Mouse (Mus musculus) central nervous system, embryonic 18 days (tissue): Measurements from ENCODE around the gene Osbpl2. TPM values are rescaled to one million over a fixed set of nuclear protein-coding genes. Genes with fewer than 3 reads are reported as not detected.

ENCODE experiments used
- polyA plus RNA-seq: library from polyadenylated mRNA; depleted of rRNA; stranded (reverse); fragments of >200 nt; gene quantifications from 2 replicates; pipeline ENCODE4 v1.2.3, GENCODE M21; 2012; rRNA removed

Gene Osbpl2
- polyA plus RNA-seq, result 48.9 and 49.4 TPM in 2 replicates

DNA sequence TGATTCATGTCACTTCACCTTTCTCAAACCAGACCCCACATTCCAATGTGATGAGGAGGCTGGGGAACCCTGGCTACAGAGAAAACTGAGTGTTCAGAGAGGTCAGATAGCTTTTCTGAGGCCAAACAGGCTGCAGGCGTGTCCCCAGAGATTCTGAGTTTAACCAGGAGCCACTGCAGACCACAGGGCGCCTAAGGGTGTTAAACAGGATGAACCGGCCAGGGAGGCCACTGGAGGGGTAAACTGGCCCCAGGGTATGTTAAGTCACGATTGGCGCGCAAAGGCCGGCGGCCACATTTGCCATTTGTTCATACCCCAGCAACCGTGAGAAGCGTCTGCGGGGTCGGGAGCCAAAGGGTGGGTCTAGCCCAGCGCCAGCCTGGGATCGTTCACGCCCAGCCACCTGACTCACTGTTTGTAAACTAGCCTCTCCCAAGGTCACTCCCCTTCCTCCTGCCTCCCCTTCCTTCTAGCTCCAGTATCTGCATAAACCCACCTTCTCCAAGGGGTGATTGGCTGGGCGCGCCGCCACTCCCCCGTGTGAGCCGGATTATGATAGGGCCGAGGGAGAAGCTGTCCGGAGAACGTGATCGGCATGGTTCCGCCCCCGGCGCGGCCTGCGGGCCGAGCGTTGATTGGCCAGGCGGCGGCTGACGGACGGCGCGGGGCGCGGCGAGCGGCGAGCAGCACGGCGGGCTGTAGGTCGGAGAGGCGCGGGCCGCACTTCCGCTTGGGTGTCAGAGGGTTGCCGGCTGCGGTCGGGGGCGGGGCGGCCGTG, at the start of gene Osbpl2:
Osbpl2 (plus strand) TSS at position 646 of the 778 bp plus-strand sequence.

GRCm38 (mm10) chr2:180070481-180071453, 48.3 kb upstream of the Osbpl2 start, which contains the start of gene Mtg2:
Gene Mtg2, plus strand, starts transcription at chr2:180070588.

DNA sequence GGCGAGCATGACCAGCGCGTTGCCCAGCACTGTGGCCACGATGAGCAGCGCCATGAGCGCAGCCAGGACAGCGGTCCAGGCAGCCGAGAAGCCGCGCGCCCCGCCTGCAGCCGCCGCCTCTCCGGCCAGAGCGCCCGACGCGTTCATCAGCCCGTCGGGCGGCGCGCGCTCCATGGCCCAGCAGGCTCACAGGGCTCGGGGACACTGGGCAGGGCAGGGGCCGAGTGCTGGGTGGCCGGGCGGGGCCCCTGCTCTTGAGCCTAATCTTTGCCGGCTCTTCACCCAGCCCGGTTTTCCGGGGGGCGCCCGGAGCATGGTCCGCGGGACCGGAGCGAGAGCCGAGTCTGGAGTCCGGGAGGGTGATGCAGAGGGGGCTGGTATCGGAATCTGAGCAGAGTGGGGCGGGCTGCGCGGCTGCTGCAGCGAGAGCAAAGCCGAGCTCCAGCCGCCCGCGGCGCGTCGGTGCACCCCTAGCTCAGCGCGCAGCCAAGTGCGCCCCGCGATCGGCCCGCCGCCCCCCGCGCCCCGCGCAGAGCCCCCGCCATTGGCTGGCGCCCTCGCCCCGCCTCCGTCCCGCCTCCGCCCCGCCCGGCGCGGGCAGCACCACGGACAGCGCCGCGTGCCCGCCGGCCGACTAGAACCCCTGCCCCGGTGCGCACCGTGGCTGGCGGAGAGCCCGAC, 15.0 kb upstream of the Osbpl2 start, which contains the start of gene Hrh3:
Hrh3 (minus strand) TSS at position 511 of the 681 bp plus-strand sequence.

GRCm38 (mm10) chr2:180170806-180171521, 51.9 kb downstream of the Osbpl2 start, which contains the start of gene Adrm1:
Gene Adrm1, plus strand, starts transcription at chr2:180171485.

Other genes with a start within 250 kb of the Osbpl2 start
- 15.2 and 16.7 TPM in 2 replicates for gene Taf4, start 142.7 kb upstream of the Osbpl2 start, polyA plus RNA-seq
- gene Lsm14b, start 94.3 kb upstream of the Osbpl2 start, polyA plus RNA-seq, result 148 and 176 TPM in 2 replicates
- 342 and 356 TPM in 2 replicates for gene Psma7, start 76.9 kb upstream of the Osbpl2 start, polyA plus RNA-seq
- gene Ss18l1, start 76.8 kb upstream of the Osbpl2 start, polyA plus RNA-seq, result 51.1 and 57.3 TPM in 2 replicates
- gene Mtg2, start 48.7 kb upstream of the Osbpl2 start, polyA plus RNA-seq, result 38.6 and 40.5 TPM in 2 replicates
- 7.8 and 9.2 TPM in 2 replicates for gene Hrh3, start 14.8 kb upstream of the Osbpl2 start, polyA plus RNA-seq
- 85.9 and 102 TPM in 2 replicates for gene Adrm1, start 52.2 kb downstream of the Osbpl2 start, polyA plus RNA-seq
- 6.8 and 7.1 TPM in 2 replicates for gene Lama5, start 106.6 kb downstream of the Osbpl2 start, polyA plus RNA-seq
- gene Rps21, start 138.1 kb downstream of the Osbpl2 start, polyA plus RNA-seq, result 2,485 and 2,694 TPM in 2 replicates
- gene Cables2, start 154.2 kb downstream of the Osbpl2 start, polyA plus RNA-seq, result 57.8 and 58.0 TPM in 2 replicates
- 0.03 TPM in 1 of 2 replicates, not detected in the other for gene Rbbp8nl, start 170.6 kb downstream of the Osbpl2 start, polyA plus RNA-seq
- gene Gata5, start 215.4 kb downstream of the Osbpl2 start, polyA plus RNA-seq, result not detected in 2 replicates